Mouse (Mus musculus) limb, embryonic 14.5 days (tissue): ENCODE measurements around the gene Rps11. TPM values are rescaled to one million over a fixed set of nuclear protein-coding genes. Genes with fewer than 3 reads are reported as not detected.

Source experiments
- ATAC-seq: fragments of 200-750 bp; cut with Nextera tagmentation; 2 replicates; pipeline ENCODE4 v1.8.0; 2017; ENCODE audit warnings: low read depth, moderate number of reproducible peaks, moderate TSS enrichment; ENCODE audit not compliant: low FRiP score
- DNase-seq: peaks from one replicate; pipeline ENCODE4 v3.0.0-alpha.2; 2015; ENCODE audit warnings: low spot score
- H3K27ac ChIP-seq: fragments of 300-500 bp; sonication (generic); replicated peaks from 2 replicates; pipeline ENCODE4 v1.5.1; 2014; ENCODE audit warnings: low read depth, mild to moderate bottlenecking, low read length, moderate library complexity, mixed read lengths
- H3K27me3 ChIP-seq: fragments of 300-500 bp; sonication (generic); 2 replicates; pipeline ENCODE4 v1.6.1; 2014; ENCODE audit warnings: low read length, mixed read lengths; ENCODE audit not compliant: control insufficient read depth, insufficient read depth
- H3K36me3 ChIP-seq: fragments of 300-500 bp; sonication (generic); 2 replicates; pipeline ENCODE4 v1.6.1; 2014; ENCODE audit warnings: mild to moderate bottlenecking, low read length, moderate library complexity, mixed read lengths; ENCODE audit not compliant: control insufficient read depth, insufficient read depth
- H3K4me1 ChIP-seq: fragments of 300-500 bp; sonication (generic); 2 replicates; pipeline ENCODE4 v1.6.1; 2014; ENCODE audit warnings: antibody characterized with exemption, low read length, mixed read lengths; ENCODE audit not compliant: control insufficient read depth, insufficient read depth
- H3K4me2 ChIP-seq: fragments of 300-500 bp; sonication (generic); replicated peaks from 2 replicates; pipeline ENCODE4 v1.6.1; 2014; ENCODE audit warnings: low read depth, mild to moderate bottlenecking, low read length, moderate library complexity; ENCODE audit not compliant: severe bottlenecking
- H3K4me3 ChIP-seq: fragments of 300-500 bp; sonication (generic); replicated peaks from 2 replicates; pipeline ENCODE4 v1.5.1; 2014; ENCODE audit warnings: low read length
- H3K9ac ChIP-seq: fragments of 300-500 bp; sonication (generic); 2 replicates; pipeline ENCODE4 v1.6.1; 2014; ENCODE audit warnings: mild to moderate bottlenecking, low read depth, low read length, moderate library complexity; ENCODE audit not compliant: severe bottlenecking
- H3K9me3 ChIP-seq: fragments of 300-500 bp; sonication (generic); 2 replicates; pipeline ENCODE4 v1.6.1; 2016; ENCODE audit warnings: low read length; ENCODE audit not compliant: control insufficient read depth
- POLR2A ChIP-seq: fragments of 200-500 bp; IDR thresholded peaks from 2 replicates; pipeline ENCODE4 v1.8.0; 2012; ENCODE audit warnings: inconsistent platforms, mild to moderate bottlenecking, moderate library complexity, borderline replicate concordance; ENCODE audit not compliant: insufficient read depth, insufficient read length; ENCODE audit errors: extremely low read depth
- WGBS: fragments of 180-500 bp; shearing (Covaris S2); extraction: QIAGEN DNeasy Blood & Tissue Kit; methylation state at CpG from one replicate; pipeline ENCODE4 v1.1.7; 2014; 5-methylcytosine and 5-hydroxymethylcytosine counted together
- polyA plus RNA-seq, 2 experiments: library from polyadenylated mRNA; depleted of rRNA in 1 of 2; stranded (reverse) in 1 of 2; unstranded in 1 of 2; fragments of >200 nt; fragmentation: Nextera tagmentation in 1 of 2; extraction: Ambion mirVana in 1 of 2; gene quantifications; 2 replicates each; pipeline versions ENCODE4 v1.2.1 to v1.2.3; 2012 to 2014

Gene Rps11
- polyA plus RNA-seq, 2 experiments, result 814 to 1,719 TPM

DNA sequence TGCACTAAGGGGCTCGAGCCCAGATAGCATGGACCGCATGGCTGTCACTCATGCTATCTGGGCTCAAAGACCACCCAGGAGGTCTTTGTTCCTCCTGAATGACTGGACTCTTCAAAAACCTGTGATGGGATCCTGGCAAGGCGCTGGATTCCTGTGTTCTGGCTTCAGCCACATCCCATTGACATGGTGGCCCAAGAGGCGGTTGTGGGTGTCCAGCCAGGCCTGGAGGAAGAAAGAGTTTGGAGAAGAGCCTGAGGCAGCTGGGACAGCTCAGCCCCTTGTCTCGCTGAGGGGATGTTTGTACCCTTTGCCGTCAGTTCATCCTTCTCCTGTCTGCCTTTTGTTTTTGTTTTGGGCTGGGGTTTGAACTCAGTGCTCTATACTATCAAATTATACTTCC lies 25.3 kb upstream of the Rps11 start:
- 83% methylated on average over 6 of the region's 6 CpGs for WGBS
- ATAC-seq, result no peak
- H3K9ac ChIP-seq, result no peak overlapping the region

DNA sequence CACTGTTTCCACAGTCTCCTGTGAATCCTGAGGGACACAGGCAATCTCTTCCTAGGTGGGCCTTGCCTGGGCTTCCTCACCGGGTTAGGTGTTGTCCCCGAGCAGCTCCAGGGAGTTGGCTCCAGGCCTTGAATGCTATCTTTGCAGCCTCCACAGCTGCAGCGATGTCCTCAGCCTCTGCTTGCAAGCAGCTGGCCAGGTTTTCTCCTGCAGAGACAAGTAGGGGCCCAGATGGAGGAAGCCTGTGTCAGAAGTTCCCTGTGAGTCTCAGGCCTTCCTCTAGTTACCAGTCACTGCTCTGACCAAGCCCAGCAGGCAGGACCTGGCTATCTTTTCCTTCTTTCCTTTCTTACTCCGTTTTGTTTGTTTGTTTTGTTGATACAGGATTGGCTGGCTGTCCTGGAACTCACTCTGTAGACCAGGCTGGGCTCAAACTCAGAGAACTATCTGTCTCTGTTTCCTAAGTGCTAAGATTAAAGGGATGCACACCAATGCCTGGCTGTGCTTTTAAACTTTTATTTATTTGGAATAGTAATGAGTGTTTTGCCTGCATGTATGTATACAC lies 24.4 kb upstream of the Rps11 start:
- TF ChIP-seq POLR2A, result no peak
- H3K4me2 ChIP-seq, result no peak overlapping the region
- DNase-seq (no peak), ATAC-seq (no peak)
- no peak overlapping the region for H3K27ac ChIP-seq
- 56% methylated on average over 4 of the region's 4 CpGs for WGBS
- no peak overlapping the region for H3K4me3 ChIP-seq
- no peaks in the 10 kb centered on the region for H3K9me3 ChIP-seq
- no peaks in the 10 kb centered on the region for H3K27me3 ChIP-seq
- no peak overlapping the region for H3K9ac ChIP-seq
- H3K36me3 ChIP-seq, result peaks cover 53% of the 10 kb centered on the region
- peaks cover 5% of the 10 kb centered on the region; the same call in 1 of the 2 replicates for H3K4me1 ChIP-seq

More for the DNA sequence above, 25.3 kb upstream of the Rps11 start:
- Histone ChIP-seq H3K27ac (no peak overlapping the region), H3K9me3 (no peaks in the 10 kb centered on the region), H3K4me2 (no peak overlapping the region), H3K27me3 (no peaks in the 10 kb centered on the region), H3K36me3 (peaks cover 44% of the 10 kb centered on the region), H3K4me1 (peaks cover 5% of the 10 kb centered on the region; the same call in 1 of the 2 replicates), H3K4me3 (no peak overlapping the region)
- DNase-seq, result no peak
- TF ChIP-seq POLR2A, result no peak

DNA sequence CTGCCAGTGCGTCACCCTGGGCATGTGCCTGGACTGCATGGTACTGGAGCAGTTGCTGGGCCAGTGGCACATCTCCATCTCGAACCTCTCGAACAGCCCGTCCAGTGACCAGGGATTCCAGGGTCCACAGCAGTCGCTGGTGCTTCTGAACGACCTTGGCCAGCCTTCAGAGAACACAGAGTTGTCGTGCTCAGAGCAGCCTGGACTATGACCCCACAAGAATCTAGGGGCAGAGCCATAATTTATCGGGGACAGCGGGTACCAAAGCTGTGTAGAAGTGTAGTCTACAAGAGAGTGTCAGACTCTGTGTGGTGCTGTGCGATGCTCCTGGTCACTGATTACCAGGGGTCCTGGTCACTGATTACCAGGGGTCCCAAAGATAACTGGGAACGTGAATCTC lies 23.7 kb upstream of the Rps11 start:
- no peak overlapping the region for H3K27ac ChIP-seq
- DNase-seq, result no peak
- 87% methylated on average over 11 of the region's 11 CpGs for WGBS
- no peak overlapping the region for H3K9ac ChIP-seq
- H3K4me2 ChIP-seq, result no peak overlapping the region
- H3K4me3 ChIP-seq, result no peak overlapping the region
- peaks cover 60% of the 10 kb centered on the region for H3K36me3 ChIP-seq
- no peaks in the 10 kb centered on the region for H3K27me3 ChIP-seq
- ATAC-seq, result no peak
- peaks cover 3% of the 10 kb centered on the region; the same call in 1 of the 2 replicates for H3K4me1 ChIP-seq
- no peaks in the 10 kb centered on the region for H3K9me3 ChIP-seq
- no peak for TF ChIP-seq POLR2A

DNA sequence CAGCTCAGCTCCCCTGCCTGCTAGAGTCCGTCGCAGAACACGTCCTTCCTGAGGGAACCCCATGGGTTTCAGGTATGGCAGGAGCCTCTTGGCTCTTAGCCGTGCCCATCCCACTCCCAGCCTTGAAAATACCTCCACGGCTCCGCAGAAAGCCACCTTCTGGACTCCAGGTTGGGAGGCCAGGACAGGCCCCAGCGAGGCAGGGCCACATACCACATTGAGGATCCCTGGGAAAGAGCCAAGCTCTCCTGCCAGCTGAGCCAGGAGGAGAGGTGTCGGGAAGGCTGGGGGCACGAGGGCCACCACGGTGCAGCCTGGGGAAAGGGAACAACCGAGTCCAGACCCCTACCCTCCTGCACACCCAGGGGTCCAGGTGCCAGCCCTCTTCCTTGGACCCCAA lies 23.0 kb upstream of the Rps11 start:
- TF ChIP-seq POLR2A, result no peak
- WGBS, result 92% methylated on average over 11 of the region's 11 CpGs
- Histone ChIP-seq H3K9ac (no peak overlapping the region), H3K4me3 (no peak overlapping the region), H3K27me3 (no peaks in the 10 kb centered on the region), H3K27ac (no peak overlapping the region), H3K4me1 (peaks cover 3% of the 10 kb centered on the region; the same call in 1 of the 2 replicates), H3K4me2 (no peak overlapping the region), H3K36me3 (peaks cover 64% of the 10 kb centered on the region), H3K9me3 (no peaks in the 10 kb centered on the region)
- ATAC-seq (no peak), DNase-seq (no peak)

DNA sequence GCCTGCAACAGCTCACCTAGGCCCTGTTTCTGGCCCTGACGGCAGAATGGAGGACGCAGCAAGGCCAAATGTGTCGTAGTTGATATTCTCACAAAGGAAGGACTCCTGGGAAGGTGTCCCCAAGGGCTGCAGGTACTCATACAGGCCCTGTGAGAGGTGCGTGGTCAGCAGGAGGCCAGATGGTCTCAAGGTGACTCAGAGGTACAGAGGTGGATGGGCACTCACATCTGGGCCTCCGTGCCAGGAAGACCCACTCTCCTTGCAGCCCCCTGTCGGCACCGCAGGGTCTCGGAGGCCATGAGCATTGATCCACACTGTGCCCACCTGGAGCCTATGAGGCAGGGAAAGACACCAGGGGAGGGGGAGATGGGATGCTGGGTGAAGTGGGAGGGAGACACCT lies 21.2 kb upstream of the Rps11 start:
- DNase-seq (no peak), ATAC-seq (no peak)
- H3K4me3 ChIP-seq, result no peak overlapping the region
- no peak overlapping the region for H3K9ac ChIP-seq
- no peaks in the 10 kb centered on the region for H3K27me3 ChIP-seq
- peaks cover 71% of the 10 kb centered on the region for H3K36me3 ChIP-seq
- TF ChIP-seq POLR2A, result no peak
- no peak overlapping the region for H3K27ac ChIP-seq
- H3K4me2 ChIP-seq, result no peak overlapping the region
- H3K4me1 ChIP-seq, result no peaks in the 10 kb centered on the region
- 95% methylated on average over 8 of the region's 8 CpGs for WGBS
- H3K9me3 ChIP-seq, result no peaks in the 10 kb centered on the region
